Mouse (Mus musculus) liver, postnatal 0 days (tissue): ENCODE results near the gene Ica1. TPM values are rescaled to one million over a fixed set of nuclear protein-coding genes. Genes with fewer than 3 reads are reported as not detected.

Source experiments
- ATAC-seq: fragments of 200-750 bp; cut with Nextera tagmentation; 2 replicates; pipeline ENCODE4 v1.8.0; 2017; ENCODE audit warnings: mild to moderate bottlenecking, moderate library complexity
- DNase-seq: peaks from one replicate; pipeline ENCODE4 v3.0.0-alpha.2; 2016
- H3K27ac ChIP-seq: fragments of 300-500 bp; sonication (generic); 2 replicates; pipeline ENCODE4 v1.5.1; 2014; ENCODE audit warnings: antibody characterized with exemption, moderate library complexity, mild to moderate bottlenecking, low read depth
- H3K27me3 ChIP-seq: fragments of 300-500 bp; sonication (generic); 2 replicates; pipeline ENCODE4 v1.6.1; 2014; ENCODE audit warnings: low read length, control low read depth, mixed read lengths; ENCODE audit not compliant: insufficient read depth
- H3K36me3 ChIP-seq: fragments of 300-500 bp; sonication (generic); replicated peaks from 2 replicates; pipeline ENCODE4 v1.6.1; 2014; ENCODE audit warnings: mild to moderate bottlenecking, control low read depth, low read length, moderate library complexity, mixed read lengths; ENCODE audit not compliant: insufficient read depth
- H3K4me1 ChIP-seq: fragments of 300-500 bp; sonication (generic); 2 replicates; pipeline ENCODE4 v1.6.1; 2014; ENCODE audit warnings: antibody characterized with exemption, mild to moderate bottlenecking, control low read depth; ENCODE audit not compliant: insufficient read depth
- H3K4me2 ChIP-seq: fragments of 300-500 bp; sonication (generic); 2 replicates; pipeline ENCODE4 v1.6.1; 2014; ENCODE audit warnings: low read depth, mild to moderate bottlenecking, low read length, moderate library complexity, mixed read lengths
- H3K4me3 ChIP-seq: fragments of 300-500 bp; sonication (generic); 2 replicates; pipeline ENCODE4 v1.5.1; 2014; ENCODE audit warnings: low read depth, low read length
- H3K9ac ChIP-seq: fragments of 300-500 bp; sonication (generic); replicated peaks from 2 replicates; pipeline ENCODE4 v1.6.1; 2014; ENCODE audit warnings: mild to moderate bottlenecking, moderate library complexity
- H3K9me3 ChIP-seq: fragments of 300-500 bp; sonication (generic); 2 replicates; pipeline ENCODE4 v1.6.1; 2016; ENCODE audit warnings: mild to moderate bottlenecking, control low read depth, low read length, mixed read lengths
- CTCF ChIP-seq: sonication (generic); IDR thresholded peaks from 2 replicates; pipeline ENCODE4 v1.5.1; 2016; ENCODE audit warnings: antibody characterized with exemption, low read depth
- EP300 ChIP-seq: IDR thresholded peaks from 2 replicates; pipeline ENCODE4 v1.6.1; 2016; ENCODE audit warnings: antibody characterized with exemption, low read depth, mild to moderate bottlenecking
- WGBS: fragments of 180-500 bp; shearing (Covaris S2); extraction: QIAGEN DNeasy Blood & Tissue Kit; methylation state at CpG from one replicate; pipeline ENCODE4 v1.1.7; 2014; ENCODE audit not compliant: insufficient replicate concordance; 5-methylcytosine and 5-hydroxymethylcytosine counted together
- polyA plus RNA-seq: library from polyadenylated mRNA; unstranded; fragments of >200 nt; fragmentation: Nextera tagmentation; extraction: Ambion mirVana; gene quantifications from 2 replicates; pipeline ENCODE4 v1.2.1, GENCODE M21; 2015

Ica1 gene
- polyA plus RNA-seq, 1 experiment from 2014 or later: 6.9 TPM

DNA sequence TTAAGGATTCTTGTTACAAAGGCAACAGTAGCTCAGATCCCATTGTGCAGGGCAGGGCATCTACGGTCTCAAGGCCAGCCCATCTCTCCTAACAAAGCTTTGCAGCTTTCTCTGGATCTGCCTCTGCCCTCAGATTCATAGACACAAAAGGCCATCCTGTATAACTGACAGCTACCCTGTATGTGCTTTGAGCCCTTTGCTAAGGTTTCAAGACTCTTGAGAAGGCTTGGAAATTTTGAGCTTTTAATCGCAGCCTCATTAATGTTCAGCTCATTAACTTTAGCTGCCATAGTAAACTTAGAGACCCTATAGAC lies 24.6 kb downstream of the Ica1 start:
- DNase-seq: no peak
- H3K4me3 ChIP-seq: no peak overlapping the region
- H3K9ac ChIP-seq: no peak overlapping the region
- H3K36me3 ChIP-seq: no peaks in the 10 kb centered on the region
- TF ChIP-seq EP300 (no peak), CTCF (no peak)
- H3K27me3 ChIP-seq: no peaks in the 10 kb centered on the region
- H3K4me2 ChIP-seq: no peak overlapping the region
- H3K4me1 ChIP-seq: peaks cover 14% of the 10 kb centered on the region
- no peaks in the 10 kb centered on the region for H3K9me3 ChIP-seq
- ATAC-seq: no peak
- 84% methylated on average over 2 of the region's 2 CpGs for WGBS
- no peak overlapping the region for H3K27ac ChIP-seq

DNA sequence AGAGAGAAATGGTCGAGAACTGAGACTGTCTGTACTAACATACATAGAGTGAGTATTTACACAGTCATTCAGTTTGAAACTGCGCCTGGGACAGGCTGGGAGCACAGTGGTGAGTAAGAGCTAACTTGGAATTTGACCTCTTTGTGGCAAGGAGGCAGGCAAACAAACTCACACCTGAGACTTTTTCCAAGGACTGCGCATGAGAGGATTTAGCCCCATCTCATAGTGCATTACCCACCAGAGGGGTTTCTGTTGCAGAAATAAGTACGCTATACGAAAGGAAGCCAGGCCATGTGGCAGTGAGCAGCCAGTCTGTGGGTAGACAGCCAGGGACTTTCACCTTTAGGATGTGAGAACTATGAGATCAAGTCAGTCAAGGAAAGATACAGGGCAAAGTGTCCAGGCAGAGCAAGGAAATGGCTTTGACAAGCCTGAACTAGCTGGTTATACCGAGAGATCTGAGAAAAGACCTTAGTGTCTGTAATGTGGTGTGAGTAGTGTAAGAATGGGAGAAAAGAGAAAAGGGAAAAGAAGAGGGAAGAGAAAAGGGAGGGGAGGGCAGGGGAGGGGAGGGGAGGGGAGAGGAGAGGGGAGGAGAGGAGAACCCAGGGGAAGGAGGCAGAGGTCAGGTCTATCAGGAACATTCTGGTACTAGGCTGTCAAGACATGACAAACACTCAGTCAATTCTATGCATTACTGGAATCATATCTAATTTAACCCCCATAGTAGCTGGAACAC lies 25.1 kb downstream of the Ica1 start:
- peak; percentile 80 for ATAC-seq
- TF ChIP-seq CTCF (no peak), EP300 (no peak)
- peak overlapping the region; percentile 52 for H3K27ac ChIP-seq

DNA sequence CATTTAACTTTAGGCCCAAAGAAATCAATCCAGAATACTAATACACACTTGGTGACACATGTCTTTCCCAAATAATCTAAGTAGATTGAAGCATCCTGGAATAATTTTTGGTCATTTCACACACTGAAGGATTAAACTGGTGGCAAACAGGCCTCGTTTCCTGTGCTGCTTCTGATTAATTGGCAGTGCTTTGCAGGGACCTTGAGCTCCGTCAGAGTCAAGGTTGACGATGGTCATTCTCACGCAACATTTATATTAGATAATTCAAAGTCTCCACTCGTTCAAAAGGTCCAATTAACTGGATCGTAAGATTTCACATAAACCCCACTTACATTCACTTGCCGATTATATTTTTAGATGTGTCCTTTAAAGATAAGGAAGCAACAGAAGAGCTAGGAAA lies 33.4 kb downstream of the Ica1 start:
- no peaks in the 10 kb centered on the region for H3K9me3 ChIP-seq
- no peak overlapping the region for H3K4me2 ChIP-seq
- H3K4me1 ChIP-seq: no peaks in the 10 kb centered on the region
- H3K4me3 ChIP-seq: no peak overlapping the region
- no peak overlapping the region for H3K27ac ChIP-seq
- 71% methylated on average over 7 of the region's 7 CpGs for WGBS
- no peaks in the 10 kb centered on the region for H3K36me3 ChIP-seq
- DNase-seq (no peak), ATAC-seq (no peak)
- H3K9ac ChIP-seq: no peak overlapping the region
- H3K27me3 ChIP-seq: no peaks in the 10 kb centered on the region
- TF ChIP-seq EP300 (no peak), CTCF (no peak)

More for the DNA sequence above, 25.1 kb downstream of the Ica1 start:
- 62% methylated on average over 6 of the region's 6 CpGs for whole genome bisulfite sequencing
- no peaks in the 10 kb centered on the region for H3K27me3 ChIP-seq
- no peak overlapping the region for H3K4me3 ChIP-seq
- no peak overlapping the region for H3K9ac ChIP-seq
- H3K36me3 ChIP-seq: no peaks in the 10 kb centered on the region
- H3K9me3 ChIP-seq: no peaks in the 10 kb centered on the region
- no peak overlapping the region for H3K4me2 ChIP-seq
- no peak for DNase-seq
- H3K4me1 ChIP-seq: peaks cover 14% of the 10 kb centered on the region

DNA sequence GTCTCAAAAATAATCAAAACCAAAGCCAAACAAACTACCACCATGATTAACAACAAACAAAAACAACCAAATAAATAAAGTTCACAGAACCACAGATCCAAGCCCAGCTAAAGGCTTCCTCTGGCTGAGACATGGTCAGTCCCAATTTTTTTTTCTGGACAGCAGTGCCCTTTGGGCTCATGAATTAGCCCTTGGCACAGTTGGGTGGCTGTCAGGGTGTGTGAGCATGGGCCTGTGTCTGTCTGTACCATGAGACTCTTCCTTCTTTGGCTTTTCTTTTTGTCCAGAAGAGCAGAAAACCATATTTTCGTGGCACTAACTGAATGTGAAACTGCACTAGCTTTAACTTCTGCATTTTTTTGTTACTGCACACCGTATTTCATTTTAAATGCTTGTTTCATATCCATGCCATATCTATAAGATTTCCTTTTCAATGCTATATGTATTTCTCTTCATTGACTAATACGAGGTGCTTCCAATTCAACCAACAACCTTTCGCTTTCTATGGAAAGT lies 34.0 kb downstream of the Ica1 start:
- no peak overlapping the region for H3K4me3 ChIP-seq
- no peaks in the 10 kb centered on the region for H3K36me3 ChIP-seq
- no peak overlapping the region for H3K27ac ChIP-seq
- TF ChIP-seq CTCF (no peak), EP300 (no peak)
- H3K9ac ChIP-seq: no peak overlapping the region
- no peaks in the 10 kb centered on the region for H3K4me1 ChIP-seq
- H3K27me3 ChIP-seq: no peaks in the 10 kb centered on the region
- DNase-seq (no peak), ATAC-seq (no peak)
- 64% methylated on average over 4 of the region's 4 CpGs for WGBS
- H3K9me3 ChIP-seq: no peaks in the 10 kb centered on the region
- no peak overlapping the region for H3K4me2 ChIP-seq

DNA sequence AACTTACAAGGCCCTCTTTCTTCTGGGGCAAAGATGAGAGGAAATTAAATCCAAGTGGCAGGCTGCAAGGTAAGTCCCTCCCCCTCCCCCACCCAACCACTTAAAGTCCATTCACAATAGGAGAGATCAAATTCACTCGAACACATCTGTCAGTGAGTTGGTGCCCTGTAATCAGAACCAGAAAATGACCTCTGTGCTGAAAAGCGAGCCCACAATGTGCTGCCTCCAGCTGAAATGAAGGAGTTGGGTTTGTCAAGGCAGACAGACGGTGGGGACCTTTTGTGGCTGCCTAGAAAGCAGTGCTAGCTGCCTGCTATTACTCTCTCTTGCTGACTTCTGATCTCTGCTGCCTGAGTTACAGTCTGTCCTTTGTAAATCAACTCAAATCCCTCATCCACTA lies 35.8 kb downstream of the Ica1 start:
- H3K27me3 ChIP-seq: no peaks in the 10 kb centered on the region
- H3K4me2 ChIP-seq: no peak overlapping the region
- no peaks in the 10 kb centered on the region for H3K4me1 ChIP-seq
- 74% methylated on average over 3 of the region's 3 CpGs for WGBS
- no peak overlapping the region for H3K27ac ChIP-seq
- H3K4me3 ChIP-seq: no peak overlapping the region
- H3K36me3 ChIP-seq: no peaks in the 10 kb centered on the region
- TF ChIP-seq CTCF (no peak), EP300 (no peak)
- no peaks in the 10 kb centered on the region for H3K9me3 ChIP-seq
- ATAC-seq: no peak
- no peak overlapping the region for H3K9ac ChIP-seq
- DNase-seq: no peak

DNA sequence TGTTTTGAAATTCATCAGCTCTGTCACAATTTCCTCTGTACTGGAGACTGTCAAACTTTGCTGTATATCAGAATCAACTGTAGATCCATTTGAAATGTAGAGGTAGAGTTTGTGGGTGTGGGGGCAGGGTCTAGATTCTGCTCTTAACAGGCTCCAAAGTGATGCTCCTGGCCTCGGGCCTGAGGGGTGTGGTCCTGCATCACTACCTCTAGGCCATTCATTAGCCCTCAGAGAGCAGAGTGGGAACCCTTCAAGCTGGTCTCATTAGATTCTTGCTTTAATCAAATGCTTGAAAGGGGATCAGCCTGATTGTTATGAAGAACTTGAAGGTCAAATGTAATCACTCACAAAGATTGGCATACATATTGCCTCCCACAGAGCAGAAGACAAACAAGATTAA lies 36.6 kb downstream of the Ica1 start:
- Histone ChIP-seq H3K27ac (no peak overlapping the region), H3K27me3 (no peaks in the 10 kb centered on the region), H3K4me1 (no peaks in the 10 kb centered on the region), H3K4me3 (no peak overlapping the region), H3K4me2 (no peak overlapping the region), H3K9ac (no peak overlapping the region), H3K9me3 (no peaks in the 10 kb centered on the region), H3K36me3 (no peaks in the 10 kb centered on the region)
- 47% methylated on average over 1 of the region's 1 CpGs for WGBS
- ATAC-seq (no peak), DNase-seq (no peak)
- TF ChIP-seq CTCF: no peak
- TF ChIP-seq EP300: no peak

DNA sequence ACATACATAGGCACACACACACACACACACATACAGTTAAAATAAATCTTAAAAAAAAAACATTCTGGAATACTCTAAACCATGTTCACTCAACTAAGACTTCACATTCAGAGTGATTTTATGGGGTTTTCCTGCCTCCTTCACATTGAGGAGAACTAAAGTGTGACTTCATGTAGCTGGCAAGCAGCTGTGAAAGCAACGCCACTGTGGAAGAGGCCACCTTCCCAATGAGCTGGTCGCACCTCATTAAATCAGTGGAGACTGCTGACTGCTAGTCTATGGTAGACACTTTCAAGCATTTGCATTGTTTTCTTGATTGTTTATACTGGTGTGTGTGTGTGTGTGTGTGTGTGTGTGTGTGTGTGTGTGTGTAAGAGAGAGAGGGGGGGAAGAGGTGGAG lies 38.2 kb downstream of the Ica1 start:
- WGBS: 75% methylated on average over 2 of the region's 2 CpGs
- no peak overlapping the region for H3K4me3 ChIP-seq
- ATAC-seq: no peak

More for the DNA sequence above, 38.2 kb downstream of the Ica1 start:
- Histone ChIP-seq H3K4me1 (no peaks in the 10 kb centered on the region), H3K36me3 (no peaks in the 10 kb centered on the region), H3K4me2 (no peak overlapping the region), H3K27me3 (no peaks in the 10 kb centered on the region), H3K9me3 (no peaks in the 10 kb centered on the region), H3K27ac (no peak overlapping the region), H3K9ac (no peak overlapping the region)
- no peak for DNase-seq
- no peak for TF ChIP-seq CTCF
- TF ChIP-seq EP300: no peak
